Mouse (Mus musculus) olfactory bulb, adult 2 months (tissue): ENCODE measurements around the gene Lca5l.

Experiments
- CTCF ChIP-seq: fragments of 200-500 bp; IDR thresholded peaks from 2 replicates; pipeline ENCODE4 v1.5.1; 2012; ENCODE audit warnings: low read depth, mild to moderate bottlenecking, low read length, moderate library complexity; ENCODE audit not compliant: insufficient read depth
- POLR2A ChIP-seq: fragments of 200-500 bp; IDR thresholded peaks from 2 replicates; pipeline ENCODE4 v1.6.1; 2012; ENCODE audit warnings: mild to moderate bottlenecking, low read depth, low read length, moderate library complexity; ENCODE audit not compliant: insufficient read depth

- TF ChIP-seq POLR2A (no peak), CTCF (no peak)
Observed at GRCm38 (mm10) chr16:96120022-96120623, 71.9 kb downstream of the Lca5l start.
